Mouse (Mus musculus) ES-Bruce4 (cell line): ENCODE data around the gene Vps37b.

Experiments used
- CTCF ChIP-seq: IDR thresholded peaks from one replicate; pipeline ENCODE4 v1.8.1; 2011; ENCODE audit warnings: low read depth, low read length
- EP300 ChIP-seq: IDR thresholded peaks from 2 replicates; pipeline ENCODE4 v1.6.1; 2011; ENCODE audit warnings: low read depth, low read length; ENCODE audit not compliant: insufficient read depth
- POLR2A ChIP-seq: IDR thresholded peaks from one replicate; pipeline ENCODE4 v1.8.1; 2011; ENCODE audit warnings: low read length; ENCODE audit not compliant: insufficient read depth

- TF ChIP-seq CTCF (no peak), EP300 (no peak), POLR2A (no peak)
Measured at GRCm38 (mm10) chr5:124043999-124044398, 11.9 kb upstream of the Vps37b start.
